Mouse (Mus musculus) cerebellum, adult 9-10 months (tissue): ENCODE measurements around the gene Gm8374.
"Not testable (repeated sequence)": the region's sequence is repeated elsewhere in the genome, so short reads cannot be mapped to it uniquely, and the experiment has no call there.

Experiments
- DNase-seq: peaks from one replicate; pipeline ENCODE4 v3.0.0; 2022

Gm8374 gene

DNA sequence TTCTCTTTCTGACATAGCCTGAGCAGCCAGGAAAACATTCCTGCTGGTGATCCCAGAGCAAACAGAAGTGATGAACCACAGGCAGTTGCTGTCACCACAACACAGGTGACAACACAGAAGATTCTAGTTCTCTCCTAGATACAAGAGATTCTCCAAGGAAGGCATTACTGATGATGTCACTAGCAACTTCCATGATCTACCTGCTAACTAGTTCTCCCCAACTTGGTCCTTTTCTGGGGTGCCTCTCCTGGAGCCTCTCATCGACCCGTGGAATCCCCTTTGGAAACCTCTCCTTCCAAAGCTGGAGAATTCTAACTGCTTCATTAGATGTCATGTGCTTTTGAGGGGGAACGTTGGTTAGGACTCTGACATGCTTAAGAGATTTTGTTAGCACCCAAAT is at the start of gene Gm8374:
Gm8374 (minus strand) TSS at position 101 of the 400 bp plus-strand sequence.
- not testable (repeated sequence) for DNase-seq

GRCm38 (mm10) chr14:7332295-7332694 is 32.6 kb downstream of the Gm8374 start, which contains the start of gene Gm5797:
Gm5797 (minus strand) TSS chr14:7332395.
- DNase-seq, result not testable (repeated sequence)

DNA sequence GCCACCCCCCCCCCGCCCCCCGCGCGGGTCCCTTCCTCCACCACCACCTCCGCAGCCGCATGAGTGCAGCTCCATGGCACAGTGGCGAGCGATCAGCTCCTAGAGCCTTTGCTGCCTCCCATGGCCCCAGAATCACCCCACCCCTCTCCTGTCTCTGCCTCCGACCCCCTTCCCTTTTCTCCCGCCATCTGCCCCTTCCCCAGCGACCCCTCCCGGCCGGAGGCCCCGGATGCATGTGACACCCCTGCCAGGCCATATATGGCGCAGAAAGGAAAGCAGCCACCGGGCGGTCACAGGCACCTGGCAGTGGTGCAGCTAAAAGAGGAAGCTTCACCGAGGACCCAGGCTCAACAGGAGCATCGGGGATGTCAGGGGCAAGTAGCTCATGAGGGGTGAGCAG is 49.8 kb downstream of the Gm8374 start:
- not testable (repeated sequence) for DNase-seq

DNA sequence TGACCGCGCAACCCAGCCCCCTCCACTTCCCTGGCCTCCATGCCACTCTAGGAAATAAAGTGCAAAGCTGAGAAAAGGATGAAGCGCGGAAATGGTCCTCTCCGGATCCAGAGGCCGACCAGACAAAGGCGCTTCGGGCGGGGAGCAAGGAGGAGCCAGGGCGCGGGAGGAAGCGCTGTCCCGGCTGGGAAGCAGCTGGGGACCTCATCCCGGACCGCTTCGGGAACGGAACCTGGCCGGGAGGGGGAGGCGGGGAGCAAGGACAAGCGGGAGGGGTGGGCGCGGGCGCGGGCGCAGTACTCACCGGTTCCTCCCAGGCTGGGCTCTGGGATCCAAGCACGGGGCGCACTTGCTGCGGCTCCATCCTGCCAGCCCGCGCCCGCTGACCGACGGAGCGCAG is 50.3 kb downstream of the Gm8374 start, which contains the start of gene Gm3739:
Gm3739 (minus strand) TSS at position 389 of the 400 bp plus-strand sequence.
- DNase-seq, result not testable (repeated sequence)
